Mouse (Mus musculus) adrenal gland, adult (tissue): ENCODE measurements around the gene Pex10.
A peak's percentile ranks its signal among the peaks of the same experiment; 100 is the strongest.

Experiments
- DNase-seq, 2 experiments: peaks; one replicate each; pipeline ENCODE4 v3.0.0; 2022 to 2023; ENCODE audit warnings: low spot score in 1 of 2; ENCODE audit not compliant: inconsistent age in 2 of 2

Pex10 gene

DNA sequence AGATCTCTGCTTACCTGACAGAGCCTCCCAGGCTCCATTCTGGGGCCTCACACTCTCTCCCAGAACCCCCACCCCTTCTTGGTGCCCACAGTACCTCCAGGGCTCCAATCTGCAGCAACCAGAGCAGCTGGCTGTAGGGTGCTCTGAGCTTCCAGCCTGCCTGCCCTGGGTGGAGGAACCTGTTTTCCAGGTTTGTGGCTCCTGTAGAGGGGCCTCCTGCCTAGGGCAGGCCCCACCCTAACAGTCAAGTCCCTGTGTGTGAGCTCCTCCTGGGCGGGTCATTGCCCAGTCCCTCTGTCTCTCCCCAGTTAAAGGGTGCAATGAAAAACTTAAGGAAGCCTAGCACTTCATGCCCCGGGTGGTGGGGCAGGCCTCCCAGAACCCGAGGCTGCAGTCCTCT, 2.9 kb upstream of the Pex10 start:
- no peak for DNase-seq

DNA sequence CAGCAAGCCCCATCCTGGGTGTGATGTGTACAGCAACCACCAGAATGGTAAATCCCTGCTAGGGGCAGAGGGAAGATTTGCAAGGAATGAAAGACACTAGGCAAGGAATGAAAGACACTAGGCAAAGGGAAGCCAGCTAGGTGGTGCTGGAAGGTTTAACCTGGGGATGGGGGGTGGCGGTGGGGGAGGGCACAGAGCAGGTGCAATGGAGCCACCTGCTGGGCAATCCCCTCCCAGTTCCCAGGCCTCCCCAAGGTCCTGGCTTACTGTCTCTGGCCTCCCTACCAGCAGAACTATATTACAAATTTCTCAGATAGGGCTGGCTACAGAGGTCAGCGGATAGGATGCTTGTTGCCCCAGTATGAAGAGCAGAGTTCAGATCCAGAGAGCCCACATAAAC, 2.3 kb upstream of the Pex10 start:
- no peak for DNase-seq

DNA sequence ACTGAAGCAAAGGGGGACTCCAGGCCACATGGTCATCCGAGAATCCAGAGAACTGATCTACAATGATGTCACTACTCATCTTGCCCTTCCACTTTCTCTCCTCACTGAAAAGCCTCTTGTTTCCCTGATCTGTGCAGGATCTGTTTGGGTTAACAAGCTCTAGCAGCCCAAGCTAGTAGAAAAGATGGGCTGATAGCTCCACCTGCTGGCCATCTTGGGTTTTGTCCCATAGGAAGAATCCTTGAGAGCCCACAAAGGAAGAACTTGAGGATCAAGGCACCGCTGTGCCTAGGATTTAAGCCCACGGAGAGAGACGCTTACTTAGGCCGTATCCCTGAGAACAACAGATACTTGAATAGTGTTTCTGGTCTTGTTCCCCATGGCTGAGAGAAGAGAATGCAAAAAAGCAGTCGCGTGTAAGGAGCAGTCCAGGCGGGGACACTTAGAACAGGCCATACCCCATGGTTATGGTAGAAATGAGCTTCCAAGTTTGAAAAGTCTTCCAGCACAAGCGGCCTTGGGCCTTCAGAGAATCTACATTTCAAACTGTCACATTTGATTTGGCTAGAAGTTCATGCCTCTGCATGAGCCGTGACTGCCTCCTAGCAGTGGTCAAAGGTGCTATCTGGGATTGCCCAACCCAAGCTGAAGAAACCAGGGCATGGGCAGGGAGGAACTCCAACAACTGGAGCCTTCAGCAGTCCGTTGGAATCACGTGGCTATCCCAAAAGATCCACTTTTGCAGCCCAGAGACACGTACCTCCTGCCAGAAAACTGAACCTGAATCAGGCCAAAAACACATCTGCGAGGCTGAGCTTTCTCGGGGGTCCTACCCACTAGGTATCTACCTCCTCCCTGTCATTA, 614 bp upstream of the Pex10 start:
- DNase-seq, result peak; percentile 88 to 97

DNA sequence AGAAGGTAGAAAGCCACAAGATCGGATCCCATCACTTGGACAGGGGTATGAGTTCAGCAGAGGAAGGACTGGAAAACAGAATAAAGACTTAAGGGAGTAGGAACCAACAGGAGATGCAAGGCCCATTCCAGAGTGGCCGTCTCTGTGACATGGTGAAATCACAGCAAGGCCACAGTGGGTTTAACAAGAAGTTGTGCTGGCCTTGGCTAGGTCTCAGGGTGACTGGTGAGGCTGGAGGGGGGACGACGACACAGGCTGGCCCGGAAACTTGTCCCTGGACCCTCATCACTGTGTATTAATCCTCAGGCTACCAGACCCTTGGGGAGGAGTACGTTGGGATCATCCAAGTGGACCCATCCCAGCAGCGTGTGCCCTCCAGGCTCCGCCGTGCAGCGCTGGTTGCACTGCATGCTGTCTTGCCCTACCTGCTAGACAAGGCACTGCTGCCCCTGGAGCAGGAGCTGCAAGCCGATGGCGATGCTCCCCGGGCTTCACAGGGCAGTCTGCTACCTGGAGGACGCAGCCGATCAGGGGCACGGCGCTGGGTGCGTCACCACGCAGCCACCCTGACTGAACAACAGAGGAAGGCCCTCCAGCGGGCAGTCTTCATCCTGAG, 1.6 kb downstream of the Pex10 start:
- DNase-seq, result peak; percentile 48 to 65

DNA sequence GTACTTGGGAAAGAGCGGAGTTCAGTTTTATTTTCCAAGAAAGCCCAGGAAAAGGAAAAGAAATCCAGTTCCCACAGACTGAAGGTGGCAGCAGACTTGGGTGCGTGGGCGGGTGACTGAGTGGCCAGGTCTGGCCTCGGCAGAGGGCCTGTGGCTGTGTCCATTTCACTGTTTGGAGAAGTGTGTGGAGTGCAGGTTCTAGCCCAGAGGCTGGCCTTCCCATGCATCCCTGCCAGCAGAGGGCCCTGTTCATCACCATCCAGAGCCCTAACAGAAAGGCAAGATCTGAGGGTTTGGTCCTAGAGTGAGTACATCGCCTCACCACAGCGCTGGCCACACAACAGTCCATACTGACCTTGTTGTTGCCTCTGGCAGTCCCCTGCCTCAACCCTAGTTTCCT, 2.4 kb downstream of the Pex10 start:
- DNase-seq, result peak; percentile 37 to 68

DNA sequence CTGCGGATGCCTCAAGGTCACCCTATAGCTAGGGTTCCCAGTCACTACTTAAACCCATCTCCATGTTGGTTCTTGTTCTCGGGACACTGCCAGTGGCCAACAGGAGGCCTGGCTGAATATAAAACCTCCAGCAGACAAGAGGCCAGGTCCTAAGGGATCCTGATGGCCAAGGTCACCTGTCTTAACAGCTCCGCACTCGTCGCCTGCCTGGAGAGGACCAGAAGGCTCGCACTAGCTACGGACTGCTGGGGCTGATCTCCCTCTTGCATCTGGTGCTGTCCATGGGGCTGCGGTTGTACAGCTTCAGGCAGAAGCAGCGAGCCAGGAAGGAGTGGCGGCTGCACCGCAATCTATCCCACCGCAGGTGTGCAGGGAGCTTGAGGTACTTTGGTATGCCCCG, 3.4 kb downstream of the Pex10 start:
- peak in 1 of 2 experiments; percentile 42 for DNase-seq

DNA sequence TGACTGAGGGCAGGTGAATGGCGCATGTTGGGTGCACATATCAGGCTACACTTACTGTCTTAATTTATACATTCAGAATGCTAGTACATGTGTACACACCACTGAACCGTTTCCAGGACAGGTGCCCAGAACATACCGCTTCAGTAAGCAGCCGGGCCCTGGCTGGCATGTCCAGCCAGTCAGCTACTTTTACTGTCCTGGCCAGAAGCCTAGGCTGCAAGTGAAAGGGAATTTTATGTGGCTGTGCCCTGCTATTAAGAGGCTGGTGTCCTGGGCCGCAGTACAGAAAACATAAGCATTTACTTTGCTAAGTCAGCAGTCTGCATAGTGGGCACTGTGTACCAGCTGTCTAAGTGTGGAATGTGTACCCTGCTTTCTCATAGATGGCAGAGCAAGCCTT, 4.1 kb downstream of the Pex10 start:
- no peak for DNase-seq

DNA sequence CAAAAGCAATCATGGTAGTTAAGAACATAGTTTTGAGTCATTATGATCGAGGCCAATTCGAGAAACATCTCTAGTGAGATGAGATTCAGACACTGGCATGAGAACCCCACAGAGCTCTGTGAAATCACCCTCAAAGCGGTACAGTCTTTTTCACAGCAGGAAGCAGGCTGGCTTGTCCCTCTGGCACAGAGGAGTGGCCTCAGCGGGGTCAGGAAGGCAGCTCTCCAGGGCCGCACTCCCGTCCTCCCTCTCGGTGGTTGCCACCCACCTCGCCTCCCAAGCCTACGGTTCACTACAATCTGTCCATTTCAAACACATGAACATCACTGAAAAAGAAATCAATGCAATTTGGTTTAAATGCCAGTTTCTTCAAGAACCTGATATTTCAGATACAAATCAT, 7.6 kb downstream of the Pex10 start:
- no peak for DNase-seq

DNA sequence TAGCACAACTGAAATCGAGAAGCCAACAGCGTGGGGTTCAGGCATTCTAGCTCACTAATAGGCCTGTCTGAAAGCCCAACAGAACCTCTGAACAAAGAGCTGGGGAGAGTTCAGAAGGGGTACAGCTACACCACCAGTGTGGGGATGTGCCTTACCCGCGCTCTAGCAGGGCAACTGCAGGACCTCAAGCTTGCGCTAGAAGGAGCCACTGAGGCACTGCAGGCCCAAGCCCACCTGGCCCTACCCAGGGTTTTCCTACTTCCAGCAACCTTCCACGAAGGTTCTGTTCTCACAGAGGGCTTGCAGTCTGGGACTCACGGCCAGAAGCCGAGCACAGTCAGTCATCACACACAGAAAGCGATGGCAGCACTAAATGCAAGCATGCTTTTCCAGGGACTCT, 8.3 kb downstream of the Pex10 start:
- DNase-seq, result no peak

DNA sequence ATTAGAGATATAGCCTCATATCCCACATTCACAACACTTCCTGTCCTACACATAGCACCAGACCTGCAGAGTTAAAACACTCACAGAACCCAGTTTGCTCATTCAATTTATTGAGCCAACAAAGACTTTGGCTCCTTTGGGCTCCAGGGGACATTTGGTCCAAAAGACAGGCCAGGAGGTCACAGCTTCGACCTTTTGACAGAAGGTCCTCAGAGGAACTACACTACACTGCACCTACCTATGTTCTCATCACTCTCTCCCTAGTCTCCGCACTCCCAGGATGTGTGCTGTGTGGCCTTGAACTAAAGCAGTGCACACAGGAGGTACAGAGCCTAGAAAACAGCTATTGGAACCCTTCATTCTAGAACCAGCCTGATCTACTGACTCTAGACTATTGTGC, 9.0 kb downstream of the Pex10 start:
- no peak for DNase-seq

DNA sequence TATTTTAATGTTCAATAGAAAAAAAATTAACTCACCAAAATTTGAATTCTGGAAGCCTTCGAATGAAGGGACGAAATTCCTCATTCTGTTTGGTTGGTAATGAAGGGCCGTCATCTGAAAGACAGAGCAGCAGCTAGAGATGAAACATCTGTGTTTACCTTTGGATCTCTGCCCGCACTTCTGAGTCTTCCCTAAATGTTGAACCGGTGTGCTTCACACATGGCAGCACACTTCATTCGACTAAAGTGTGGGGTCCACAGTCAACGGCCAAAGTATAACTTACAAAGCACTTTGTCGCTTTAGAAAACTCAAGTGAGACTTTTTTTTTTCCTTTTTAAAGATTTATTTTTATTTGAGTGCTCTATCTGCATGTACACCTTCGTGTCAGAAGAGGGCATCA, 9.9 kb downstream of the Pex10 start:
- no peak for DNase-seq

DNA sequence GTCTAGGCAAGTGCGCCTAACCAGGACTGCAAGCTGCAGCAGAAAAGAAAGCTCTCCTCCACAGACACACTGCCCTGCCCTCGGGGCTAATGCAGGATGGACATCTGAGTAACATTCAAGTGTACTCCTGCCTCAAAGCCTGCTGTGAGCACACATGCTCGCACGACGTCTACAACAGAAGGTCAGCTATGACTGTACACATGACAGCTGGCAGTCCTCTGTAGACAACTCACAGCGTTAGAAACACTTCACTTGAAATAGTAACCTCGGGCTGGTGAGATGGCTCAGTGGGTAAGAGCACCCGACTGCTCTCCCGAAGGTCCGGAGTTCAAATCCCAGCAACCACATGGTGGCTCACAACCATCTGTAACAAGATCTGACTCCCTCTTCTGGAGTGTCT, 12.0 kb downstream of the Pex10 start:
- peak; percentile 49 to 83 for DNase-seq

DNA sequence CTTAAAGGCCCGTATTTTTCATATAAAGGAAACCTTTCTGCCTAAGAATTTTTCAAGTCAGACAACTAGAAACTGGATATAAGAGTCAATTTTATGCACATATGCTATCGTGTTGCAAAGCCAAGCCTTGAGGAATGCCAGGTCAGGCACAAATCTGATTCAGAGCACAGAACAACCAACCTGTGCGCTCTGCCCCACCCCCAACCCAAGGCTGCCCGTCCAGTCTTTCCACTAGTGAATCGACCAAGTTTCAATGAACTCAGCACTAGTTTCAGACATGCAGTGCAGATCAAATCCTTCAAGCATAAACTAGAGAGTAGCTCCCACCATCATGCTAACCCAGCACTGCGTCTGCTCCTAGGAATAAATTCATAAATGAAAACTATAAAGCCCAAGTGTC, 12.8 kb downstream of the Pex10 start:
- DNase-seq, result peak in 1 of 2 experiments; percentile 22

DNA sequence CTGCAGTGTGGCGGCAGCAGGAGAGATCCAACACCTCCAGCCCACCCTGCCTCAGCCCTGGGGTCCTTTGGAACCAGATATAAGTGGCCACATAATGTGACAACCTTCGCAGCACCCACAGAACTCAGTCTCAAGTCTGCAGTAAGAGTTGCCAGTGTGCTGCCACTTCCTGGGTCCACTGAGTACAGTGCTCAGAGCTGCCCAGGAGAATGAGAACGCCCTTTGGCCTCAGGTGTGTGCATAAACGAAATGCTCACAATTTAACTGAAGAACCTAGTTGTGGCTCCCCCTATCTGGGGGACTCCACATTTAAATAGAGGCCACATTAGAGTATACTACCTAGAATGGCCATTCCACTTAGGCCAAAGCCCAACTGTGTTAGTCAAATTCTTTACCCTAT, 16.7 kb downstream of the Pex10 start:
- DNase-seq, result no peak

DNA sequence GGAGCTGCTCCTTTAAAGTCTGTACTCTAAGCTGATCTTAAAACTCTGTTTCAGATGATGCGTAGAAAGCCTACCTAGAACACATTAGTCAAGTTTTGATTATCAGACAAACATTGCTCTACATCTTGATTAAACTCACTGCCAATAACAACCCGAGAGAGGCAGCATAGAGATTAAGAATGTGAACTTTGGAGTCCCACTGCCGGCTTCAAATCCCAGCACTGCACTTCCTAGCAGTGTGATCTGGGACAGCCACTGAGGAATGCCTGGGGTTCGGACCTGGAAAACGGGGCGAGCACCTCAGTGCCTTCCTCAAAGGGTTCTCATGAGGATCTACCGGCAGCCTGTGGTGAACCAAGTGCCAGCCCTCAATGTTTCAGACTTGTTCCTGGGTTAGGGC, 17.5 kb downstream of the Pex10 start:
- no peak for DNase-seq

DNA sequence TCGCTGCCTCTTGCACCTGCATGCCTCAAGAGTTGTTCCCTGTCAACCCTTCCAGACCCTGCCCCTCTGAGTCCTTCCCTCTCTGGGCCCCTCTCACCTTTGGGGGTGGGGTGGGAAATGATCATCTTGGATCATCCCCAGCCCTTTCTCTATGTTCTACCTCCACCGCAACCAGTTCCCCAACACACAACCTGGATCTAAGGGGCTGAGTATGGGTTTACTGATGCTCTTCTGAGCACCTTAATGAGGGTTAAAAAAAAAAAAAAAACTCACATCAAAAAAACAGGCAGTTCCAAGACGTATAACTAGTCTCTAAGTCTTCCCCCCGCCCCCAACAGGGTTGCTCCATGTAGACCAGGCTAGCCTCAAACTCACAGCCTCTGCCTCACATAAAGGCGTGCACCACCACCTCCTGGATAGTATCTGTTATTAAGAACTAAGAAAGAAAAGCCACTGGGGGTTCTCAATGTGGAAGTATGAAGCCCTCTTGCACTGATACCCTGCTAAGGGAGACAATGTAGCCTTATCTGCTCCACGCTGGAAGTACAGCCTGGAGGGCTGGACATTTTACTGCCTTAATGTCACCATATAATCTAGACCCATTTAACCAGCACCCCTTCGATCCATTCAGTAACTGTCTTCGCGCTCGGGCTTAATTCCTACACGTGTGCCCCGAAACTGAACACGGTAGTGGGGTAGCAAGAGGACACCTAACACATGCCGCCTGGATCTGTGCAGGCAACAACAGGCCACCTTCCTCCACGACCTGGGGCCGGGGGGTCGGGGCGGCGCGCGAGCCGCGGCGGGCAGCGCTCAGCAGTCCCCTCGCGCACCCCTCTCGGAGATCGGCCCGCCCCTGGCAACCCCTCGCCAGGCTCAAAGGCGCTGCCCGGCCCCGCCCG, 18.6 kb downstream of the Pex10 start:
- DNase-seq, result no peak

DNA sequence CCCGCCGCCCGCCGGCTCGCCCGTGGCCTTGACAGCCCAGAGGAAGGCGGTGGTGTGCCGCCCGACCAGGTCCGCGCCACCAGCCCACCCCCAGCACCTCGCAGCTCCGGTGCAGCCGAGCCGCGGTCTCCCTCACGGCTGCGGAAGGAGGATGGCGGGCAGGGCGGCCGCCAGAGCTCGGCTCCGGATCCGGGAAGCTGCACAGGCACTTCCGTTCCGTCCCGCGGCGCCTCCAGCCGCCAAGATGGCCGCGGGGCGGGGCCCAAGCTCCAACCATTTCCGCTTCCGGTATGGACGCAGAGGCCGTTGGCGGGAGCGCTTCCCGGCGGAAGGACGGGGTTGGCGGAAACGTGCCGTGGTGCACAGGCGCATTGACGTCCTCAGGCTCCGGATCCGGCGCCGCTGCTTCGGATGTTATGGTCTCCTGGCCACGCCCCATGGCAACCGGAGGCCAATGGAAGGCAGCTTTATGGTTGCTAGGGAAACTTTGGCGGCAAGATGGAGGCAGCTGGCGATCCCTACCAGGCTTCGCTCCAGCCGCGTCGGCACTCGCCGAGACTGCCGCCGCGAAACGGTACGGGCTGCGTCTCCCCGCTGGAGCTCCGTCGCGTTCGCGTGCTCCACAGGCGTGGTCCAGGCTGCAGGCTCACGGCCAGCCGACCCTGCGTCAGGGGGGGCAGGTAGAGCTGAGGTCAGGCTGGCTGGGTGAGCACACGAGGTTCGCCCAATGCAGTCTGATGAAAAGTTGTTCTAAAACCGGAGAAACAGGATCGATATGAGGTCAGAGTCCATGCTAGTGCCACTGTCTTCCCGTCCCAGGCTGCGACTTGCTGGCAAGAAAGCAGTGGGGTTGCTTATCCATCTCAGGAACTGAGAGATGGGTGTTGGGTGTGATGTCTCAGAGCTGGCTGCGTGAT, 19.6 kb downstream of the Pex10 start, which contains the start of the genes Rer1 and Morn1:
Rer1 (minus strand) TSS at position 275 of the 917 bp plus-strand sequence.
Morn1 (plus strand) TSS at position 470 of the 917 bp plus-strand sequence.
- DNase-seq, result peak; percentile 100

DNA sequence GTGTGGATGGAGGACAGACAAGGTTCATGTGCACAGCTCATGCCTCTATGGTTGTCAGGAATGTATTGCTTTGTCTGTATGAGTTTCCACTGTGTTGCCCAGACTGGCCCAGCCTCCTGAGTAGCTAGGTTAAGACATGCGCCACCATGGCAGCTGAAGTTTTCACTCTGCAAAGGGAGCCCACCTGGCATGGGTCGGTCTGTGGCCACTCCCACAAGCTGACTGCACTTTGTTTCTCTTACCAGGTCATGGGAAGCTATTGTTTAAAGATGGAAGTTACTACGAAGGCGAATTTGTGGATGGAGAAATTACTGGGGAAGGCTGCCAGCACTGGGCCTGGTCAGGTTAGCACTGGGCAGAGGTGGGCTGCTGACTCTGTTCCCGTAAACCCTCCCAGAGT, 22.4 kb downstream of the Pex10 start:
- DNase-seq, result no peak

DNA sequence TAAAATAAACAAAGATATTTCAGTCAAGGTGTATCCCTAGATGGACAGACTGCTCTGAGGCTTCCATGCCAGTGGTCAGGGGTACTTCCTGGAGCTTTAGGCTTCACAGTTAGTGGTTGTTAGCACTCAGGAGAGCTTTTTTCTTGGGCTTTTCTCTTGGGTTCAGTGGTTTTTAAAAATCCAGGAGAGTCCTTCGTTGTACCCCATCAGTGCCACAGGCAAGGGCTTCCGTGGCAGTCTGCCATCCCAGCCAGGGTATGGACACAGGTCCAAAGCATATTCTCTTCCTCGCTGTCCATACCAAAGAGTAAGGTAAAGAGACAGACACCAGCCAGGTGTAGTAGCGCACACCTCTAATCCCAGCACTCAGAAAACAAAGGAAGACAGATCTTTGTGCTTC, 23.3 kb downstream of the Pex10 start:
- DNase-seq, result no peak

DNA sequence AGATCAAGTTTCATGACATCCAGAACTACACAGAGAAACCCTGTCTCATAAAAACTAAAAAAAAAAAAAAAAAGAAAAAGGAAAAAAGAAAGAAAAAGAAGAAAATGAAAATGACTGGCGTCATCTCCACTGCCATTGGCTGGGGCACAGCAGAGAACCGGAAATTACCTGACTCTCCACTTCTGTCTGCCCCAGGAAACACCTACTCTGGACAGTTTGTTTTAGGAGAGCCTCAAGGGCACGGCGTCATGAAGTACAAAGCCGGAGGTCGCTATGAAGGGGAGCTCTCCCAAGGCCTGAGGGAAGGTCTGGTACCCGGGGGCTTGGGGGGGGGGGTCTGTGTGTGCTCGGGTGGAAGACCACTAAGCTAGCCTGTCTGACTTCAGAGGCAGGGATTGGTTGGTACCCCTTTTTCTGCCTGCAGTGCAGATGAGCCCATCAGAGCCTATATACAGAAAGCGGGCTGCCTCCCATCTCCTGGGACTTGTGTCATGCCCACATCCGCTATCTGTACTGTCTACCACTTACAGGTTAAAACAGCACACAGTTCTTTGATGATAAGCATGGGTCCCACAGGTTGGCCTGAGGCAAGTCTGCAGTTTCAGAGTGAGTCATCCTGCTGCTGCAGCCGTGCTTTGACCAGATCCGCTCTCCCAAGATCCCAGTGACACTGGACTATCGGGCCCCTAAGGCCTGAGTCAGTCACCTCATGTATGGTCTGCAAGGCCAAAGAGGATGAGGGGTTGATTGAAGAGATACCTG, 24.1 kb downstream of the Pex10 start:
- DNase-seq, result no peak
